11 mouse cellular contexts compared by ENCODE assay signal in the genomic region with DNA sequence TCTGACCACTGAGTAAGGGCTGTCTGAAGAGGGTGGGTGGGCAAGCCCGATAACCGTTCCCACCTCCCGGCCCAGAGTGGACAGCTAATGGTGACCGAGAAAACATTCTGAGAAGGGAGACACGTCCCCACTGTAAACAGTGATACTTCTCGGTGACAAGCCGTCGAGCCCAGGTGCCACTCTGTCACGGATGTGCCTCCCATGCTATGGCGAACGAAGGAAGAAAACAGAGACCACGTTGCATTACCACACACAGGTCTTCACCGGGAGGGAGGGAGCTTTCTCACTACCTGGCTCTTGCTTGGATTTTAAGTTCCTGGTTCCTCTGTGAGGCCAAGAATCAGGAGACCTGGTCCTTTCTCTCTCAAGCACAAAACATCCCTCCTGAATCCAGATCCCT. TPM values are rescaled to one million over a fixed set of nuclear protein-coding genes. Genes with fewer than 3 reads are reported as not detected.
A peak's percentile ranks its signal among the peaks of the same experiment; 100 is the strongest.
DNase-seq lines count a peak whose midpoint lies in the region; ATAC-seq lines count a peak whose summit lies in the region.
"Had no signal": no experiment of that assay in that cellular context is flagged by ENCODE, and none has a peak within 500 bp of the region (broad histone marks: within the 10 kb centered on the region; RNA-seq: fewer than 3 reads in every experiment).

No protein-coding gene starts in this region.

- H3K79me2 ChIP-seq in macrophage (ENCODE audit: inconsistent target), result peaks cover 73% of the 10 kb centered on the region

- intact Hi-C loops in left cerebral cortex, postnatal 36 days (cut with DNase I), result no loop called here

- H3K9ac ChIP-seq in kidney, embryonic 16.5 days (replicated peaks; ENCODE audit: low read length), result no peak overlapping the region
- H3K9ac ChIP-seq in embryonic facial prominence, embryonic 13.5 days, result peak overlapping the region; percentile 41; the same call in 1 of the 2 replicates
- H3K9ac ChIP-seq: midbrain, embryonic 12.5 days had no signal

- ATAC-seq in erythroblast, adult 5-6 weeks (replicated peaks; ENCODE audit: low FRiP score, poor library complexity, severe bottlenecking), result no peak
- ATAC-seq in kidney, embryonic 16.5 days (ENCODE audit: low FRiP score, low TSS enrichment), result no peak
- ATAC-seq in embryonic facial prominence, embryonic 13.5 days (ENCODE audit: insufficient number of reproducible peaks, insufficient read depth, low FRiP score, low TSS enrichment, low read depth), result no peak

- H3K27ac ChIP-seq in kidney, embryonic 16.5 days (ENCODE audit: low read length), result peak overlapping the region; percentile 93; the same call in 1 of the 2 replicates
- peak overlapping the region; percentile 16; the same call in 1 of the 2 replicates for H3K27ac ChIP-seq in embryonic facial prominence, embryonic 13.5 days
- H3K27ac ChIP-seq in macrophage, result peak overlapping the region; percentile 69
- H3K27ac ChIP-seq: layer of hippocampus, adult 2 months; midbrain, embryonic 12.5 days had no signal

- 0 out of 2 replicates have a peak overlapping the region, but pooled peaks have one; percentile 43 for H3K4me2 ChIP-seq in kidney, embryonic 16.5 days (replicated peaks; ENCODE audit: low read depth, low read length)
- H3K4me2 ChIP-seq in embryonic facial prominence, embryonic 13.5 days, result peak overlapping the region; percentile 84; the same call in 1 of the 2 replicates

- H3K27me3 ChIP-seq in erythroblast, embryonic 14.5 days (ENCODE audit: control insufficient read depth), result no peaks in the 10 kb centered on the region
- no peaks in the 10 kb centered on the region for H3K27me3 ChIP-seq in kidney, embryonic 16.5 days (ENCODE audit: insufficient read depth, low read length)
- no peaks in the 10 kb centered on the region for H3K27me3 ChIP-seq in embryonic facial prominence, embryonic 13.5 days

- no peak for DNase-seq in kidney, postnatal 4 days
- no peak for DNase-seq in left cerebral cortex, postnatal 36 days (ENCODE audit: low spot score in 2 of 2)
- DNase-seq in embryo, embryonic 11 days, result no peak
- DNase-seq: cerebellum, postnatal 36 days had no signal

- 48% methylated on average over 13 of the region's 13 CpGs for WGBS in kidney, embryonic 16.5 days
- WGBS in embryonic facial prominence, embryonic 13.5 days, result 74% methylated on average over 13 of the region's 13 CpGs
- 33% methylated on average over 13 of the region's 13 CpGs for WGBS in macrophage (ENCODE audit: missing documents)

- H3K9me3 ChIP-seq in erythroblast, embryonic 14.5 days (ENCODE audit: control insufficient read depth, low read length), result no peaks in the 10 kb centered on the region
- no peaks in the 10 kb centered on the region for H3K9me3 ChIP-seq in kidney, embryonic 16.5 days (ENCODE audit: low read length)
- no peaks in the 10 kb centered on the region for H3K9me3 ChIP-seq in embryonic facial prominence, embryonic 13.5 days
- H3K9me3 ChIP-seq: midbrain, embryonic 12.5 days had no signal

- peaks cover 70% of the 10 kb centered on the region for H3K36me3 ChIP-seq in erythroblast, embryonic 14.5 days (ENCODE audit: control insufficient read depth)
- H3K36me3 ChIP-seq in kidney, embryonic 16.5 days (ENCODE audit: insufficient read depth, low read length), result no peaks in the 10 kb centered on the region
- peaks cover 8% of the 10 kb centered on the region; the same call in 1 of the 2 replicates for H3K36me3 ChIP-seq in embryonic facial prominence, embryonic 13.5 days
- H3K36me3 ChIP-seq in macrophage (ENCODE audit: inconsistent target), result no peaks in the 10 kb centered on the region; the same call in 1 of the 2 replicates
- H3K36me3 ChIP-seq: midbrain, embryonic 12.5 days had no signal

- H3K4me1 ChIP-seq in erythroblast, embryonic 14.5 days (ENCODE audit: control insufficient read depth), result peaks cover 88% of the 10 kb centered on the region
- peaks cover 51% of the 10 kb centered on the region for H3K4me1 ChIP-seq in kidney, embryonic 16.5 days (ENCODE audit: insufficient read depth, low read length)
- peaks cover 45% of the 10 kb centered on the region for H3K4me1 ChIP-seq in embryonic facial prominence, embryonic 13.5 days

- peak overlapping the region; percentile 92 for H3K4me3 ChIP-seq in erythroblast, embryonic 14.5 days (replicated peaks)
- no peak overlapping the region for H3K4me3 ChIP-seq in kidney, embryonic 16.5 days (ENCODE audit: low read length)
- H3K4me3 ChIP-seq in embryonic facial prominence, embryonic 13.5 days, result no peak overlapping the region
- no peak overlapping the region for H3K4me3 ChIP-seq in macrophage (ENCODE audit: inconsistent target)
- H3K4me3 ChIP-seq: layer of hippocampus, adult 2 months; midbrain, embryonic 12.5 days had no signal

RNA-seq across cellular contexts. Expression of gene Piezo1, which starts 2.8 kb away (rescaled TPM):
- 22.2 and 31.8 TPM in 2 replicates for polyA plus RNA-seq in erythroblast, embryonic 14.5 days (2012)
- 12.1 and 17.1 TPM in 2 replicates for total RNA-seq in erythroblast, adult 5-6 weeks (2015; ENCODE audit: low replicate concordance)
- 14.7 and 23.0 TPM in 2 replicates for total RNA-seq in erythroblast, adult 5-6 weeks (2017; ENCODE audit: low replicate concordance)
- polyA plus RNA-seq in kidney, embryonic 16.5 days (2015; fragmentation: Nextera tagmentation; extraction: Ambion mirVana), result 15.6 and 16.9 TPM in 2 replicates
- 8.4 and 16.2 TPM in 2 replicates for polyA plus RNA-seq in embryonic facial prominence, embryonic 13.5 days (2015; fragmentation: Nextera tagmentation; extraction: Ambion mirVana)
- total RNA-seq in macrophage (2018; cell fraction: chromatin; rRNA removed), result 1,000 to 10,000 TPM in 3 of 26 experiments, 100 to 1,000 TPM in 22, 10 to 100 TPM in 1; 87.6 to 1,687 (median 236) TPM
- total RNA-seq in macrophage (2018; cell fraction: cytosol; rRNA removed), result 100 to 1,000 TPM in 1 of 26 experiments, 10 to 100 TPM in 25; 40.5 to 139 (median 66.7) TPM
- 100 to 1,000 TPM; 100 to 685 (median 171) TPM for total RNA-seq in macrophage (2018; cell fraction: nucleus; rRNA removed)
- polyA plus RNA-seq in macrophage (2018), result 43.2 to 134 TPM (median 57.2 TPM) in 3 replicates
- total RNA-seq in left cerebral cortex, postnatal 36 days (2021), result 1 to 10 TPM; 6.5 to 7.6 TPM

RNA-seq across cellular contexts. Expression of gene Cdt1, which starts 19.5 kb away (rescaled TPM):
- 94.9 and 97.5 TPM in 2 replicates for polyA plus RNA-seq in erythroblast, embryonic 14.5 days (2012)
- total RNA-seq in erythroblast, adult 5-6 weeks (2015; ENCODE audit: low replicate concordance), result 16.1 and 24.2 TPM in 2 replicates
- 38.2 and 47.5 TPM in 2 replicates for total RNA-seq in erythroblast, adult 5-6 weeks (2017; ENCODE audit: low replicate concordance)
- polyA plus RNA-seq in kidney, embryonic 16.5 days (2015; fragmentation: Nextera tagmentation; extraction: Ambion mirVana), result 43.0 and 49.0 TPM in 2 replicates
- 34.3 and 39.6 TPM in 2 replicates for polyA plus RNA-seq in embryonic facial prominence, embryonic 13.5 days (2015; fragmentation: Nextera tagmentation; extraction: Ambion mirVana)
- 10 to 100 TPM in 24 of 26 experiments, 1 to 10 TPM in 2; 5.9 to 60.1 (median 21.2) TPM for total RNA-seq in macrophage (2018; cell fraction: chromatin; rRNA removed)
- total RNA-seq in macrophage (2018; cell fraction: cytosol; rRNA removed), result 10 to 100 TPM; 14.4 to 42.5 (median 21.0) TPM
- 10 to 100 TPM; 11.5 to 96.2 (median 21.4) TPM for total RNA-seq in macrophage (2018; cell fraction: nucleus; rRNA removed)
- 11.1 to 84.7 TPM (median 15.5 TPM) in 3 replicates for polyA plus RNA-seq in macrophage (2018)
- 1 to 10 TPM; 1.8 to 3.5 TPM for total RNA-seq in left cerebral cortex, postnatal 36 days (2021)

RNA-seq across cellular contexts. Expression of gene Aprt, which starts 28.4 kb away (rescaled TPM):
- 4.8 and 8.0 TPM in 2 replicates for polyA plus RNA-seq in erythroblast, embryonic 14.5 days (2012)
- 77.1 and 85.7 TPM in 2 replicates for total RNA-seq in erythroblast, adult 5-6 weeks (2015; ENCODE audit: low replicate concordance)
- total RNA-seq in erythroblast, adult 5-6 weeks (2017; ENCODE audit: low replicate concordance), result 20.6 and 30.2 TPM in 2 replicates
- polyA plus RNA-seq in kidney, embryonic 16.5 days (2015; fragmentation: Nextera tagmentation; extraction: Ambion mirVana), result 363 and 371 TPM in 2 replicates
- polyA plus RNA-seq in embryonic facial prominence, embryonic 13.5 days (2015; fragmentation: Nextera tagmentation; extraction: Ambion mirVana), result 296 and 355 TPM in 2 replicates
- total RNA-seq in macrophage (2018; cell fraction: chromatin; rRNA removed), result 10 to 100 TPM; 16.7 to 82.3 (median 52.8) TPM
- total RNA-seq in macrophage (2018; cell fraction: cytosol; rRNA removed), result 100 to 1,000 TPM; 122 to 199 (median 155) TPM
- 100 to 1,000 TPM in 4 of 26 experiments, 10 to 100 TPM in 22; 46.0 to 149 (median 72.7) TPM for total RNA-seq in macrophage (2018; cell fraction: nucleus; rRNA removed)
- 89.7 to 305 TPM (median 145 TPM) in 3 replicates for polyA plus RNA-seq in macrophage (2018)
- total RNA-seq in left cerebral cortex, postnatal 36 days (2021), result 10 to 100 TPM; 54.5 to 62.3 TPM

Comparison
In these comparisons a context has a peak if more than half of its experiments do, and no peak if none do; other contexts are left out.
1. H3K27ac ChIP-seq: peak in every context shown above with its lines; median percentile 93 in kidney, embryonic 16.5 days; 69 in macrophage; 16 in embryonic facial prominence, embryonic 13.5 days.
2. RNA of gene Aprt, which starts 28.4 kb away (polyA plus RNA-seq): 363 to 371 TPM in kidney, embryonic 16.5 days, 296 to 355 TPM in embryonic facial prominence, embryonic 13.5 days and 89.7 to 305 TPM in macrophage; 4.8 to 8.0 TPM in erythroblast, embryonic 14.5 days; every median in the first group is over 10 times any median in the second.